Mouse (Mus musculus): ENCODE measurements at regions not wholly inside any gene's neighbourhood (a gene's known extent, or its start where the extent isn't known, plus 50 kb on each side); places are given as distances from the start of the nearest gene placed in this dataset.
A peak's percentile ranks its signal among the peaks of the same experiment; 100 is the strongest.

- no peak for ATAC-seq (ENCODE audit: low FRiP score, low TSS enrichment)
- Histone ChIP-seq H3K36me3 (ENCODE audit: control insufficient read depth, insufficient read depth, low read length) (no peaks in the 10 kb centered on the region), H3K27me3 (ENCODE audit: control insufficient read depth, insufficient read depth, low read length) (no peaks in the 10 kb centered on the region), H3K4me2 (ENCODE audit: low read length) (no peak overlapping the region), H3K4me3 (replicated peaks; ENCODE audit: low read depth, low read length) (no peak overlapping the region), H3K27ac (replicated peaks; ENCODE audit: low read depth, low read length) (no peak overlapping the region), H3K4me1 (ENCODE audit: control insufficient read depth, insufficient read depth, low read length) (no peaks in the 10 kb centered on the region), H3K9me3 (ENCODE audit: control insufficient read depth, low read length) (no peaks in the 10 kb centered on the region), H3K9ac (replicated peaks; ENCODE audit: low read length) (no peak overlapping the region)
- 47% methylated on average over 10 of the region's 10 CpGs for WGBS
- DNase-seq: no peak
Measured at GRCm38 (mm10) chr13:73019181-73019580, 241.1 kb upstream of the Irx4 start.

GRCm38 (mm10) chr13:73031217-73031616 is 229.1 kb upstream of the Irx4 start:
- WGBS: 67% methylated on average over 3 of the region's 3 CpGs
- no peaks in the 10 kb centered on the region for H3K9me3 ChIP-seq (ENCODE audit: control insufficient read depth, low read length)
- no peak overlapping the region for H3K4me2 ChIP-seq (ENCODE audit: low read length)
- H3K9ac ChIP-seq (replicated peaks; ENCODE audit: low read length): no peak overlapping the region
- H3K4me1 ChIP-seq (ENCODE audit: control insufficient read depth, insufficient read depth, low read length): peaks cover 23% of the 10 kb centered on the region
- H3K4me3 ChIP-seq (replicated peaks; ENCODE audit: low read depth, low read length): no peak overlapping the region
- no peaks in the 10 kb centered on the region; the same call in 1 of the 2 replicates for H3K27me3 ChIP-seq (ENCODE audit: control insufficient read depth, insufficient read depth, low read length)
- H3K36me3 ChIP-seq (ENCODE audit: control insufficient read depth, insufficient read depth, low read length): no peaks in the 10 kb centered on the region
- ATAC-seq (ENCODE audit: low FRiP score, low TSS enrichment): no peak
- H3K27ac ChIP-seq (replicated peaks; ENCODE audit: low read depth, low read length): no peak overlapping the region
- no peak for DNase-seq

GRCm38 (mm10) chr13:73033055-73033454 is 227.2 kb upstream of the Irx4 start:
- no peak for ATAC-seq (ENCODE audit: low FRiP score, low TSS enrichment)
- H3K36me3 ChIP-seq (ENCODE audit: control insufficient read depth, insufficient read depth, low read length): no peaks in the 10 kb centered on the region
- 18% methylated on average over 3 of the region's 3 CpGs for WGBS

GRCm38 (mm10) chr13:73034065-73034831 is 226.0 kb upstream of the Irx4 start:
- H3K27me3 ChIP-seq (ENCODE audit: control insufficient read depth, insufficient read depth, low read length): no peaks in the 10 kb centered on the region; the same call in 1 of the 2 replicates
- H3K27ac ChIP-seq (replicated peaks; ENCODE audit: low read depth, low read length): peak overlapping the region; percentile 26; the same call in 1 of the 2 replicates
- H3K4me1 ChIP-seq (ENCODE audit: control insufficient read depth, insufficient read depth, low read length): peaks cover 24% of the 10 kb centered on the region
- H3K4me2 ChIP-seq (ENCODE audit: low read length): no peak overlapping the region
- no peak overlapping the region for H3K9ac ChIP-seq (replicated peaks; ENCODE audit: low read length)
- DNase-seq: peak; percentile 84
- no peaks in the 10 kb centered on the region for H3K36me3 ChIP-seq (ENCODE audit: control insufficient read depth, insufficient read depth, low read length)
- no peaks in the 10 kb centered on the region for H3K9me3 ChIP-seq (ENCODE audit: control insufficient read depth, low read length)
- no peak overlapping the region for H3K4me3 ChIP-seq (replicated peaks; ENCODE audit: low read depth, low read length)
- peak; percentile 89 for ATAC-seq (ENCODE audit: low FRiP score, low TSS enrichment)
- 6% methylated on average over 10 of the region's 10 CpGs for WGBS

More at GRCm38 (mm10) chr13:73033055-73033454, 227.2 kb upstream of the Irx4 start:
- H3K9ac ChIP-seq (replicated peaks; ENCODE audit: low read length): no peak overlapping the region
- no peaks in the 10 kb centered on the region for H3K9me3 ChIP-seq (ENCODE audit: control insufficient read depth, low read length)
- no peak overlapping the region for H3K4me2 ChIP-seq (ENCODE audit: low read length)
- no peak overlapping the region for H3K4me3 ChIP-seq (replicated peaks; ENCODE audit: low read depth, low read length)
- DNase-seq: peak; percentile 72
- peaks cover 24% of the 10 kb centered on the region for H3K4me1 ChIP-seq (ENCODE audit: control insufficient read depth, insufficient read depth, low read length)
- H3K27ac ChIP-seq (replicated peaks; ENCODE audit: low read depth, low read length): no peak overlapping the region
- no peaks in the 10 kb centered on the region; the same call in 1 of the 2 replicates for H3K27me3 ChIP-seq (ENCODE audit: control insufficient read depth, insufficient read depth, low read length)

GRCm38 (mm10) chr13:73034886-73035285 is 225.4 kb upstream of the Irx4 start:
- WGBS: 4% methylated on average over 10 of the region's 10 CpGs
- DNase-seq (peak; percentile 62), ATAC-seq (ENCODE audit: low FRiP score, low TSS enrichment) (peak; percentile 74)
- Histone ChIP-seq H3K27ac (replicated peaks; ENCODE audit: low read depth, low read length) (peak overlapping the region; percentile 55; the same call in 1 of the 2 replicates), H3K36me3 (ENCODE audit: control insufficient read depth, insufficient read depth, low read length) (no peaks in the 10 kb centered on the region), H3K4me2 (ENCODE audit: low read length) (no peak overlapping the region), H3K9me3 (ENCODE audit: control insufficient read depth, low read length) (no peaks in the 10 kb centered on the region), H3K27me3 (ENCODE audit: control insufficient read depth, insufficient read depth, low read length) (no peaks in the 10 kb centered on the region; the same call in 1 of the 2 replicates), H3K4me1 (ENCODE audit: control insufficient read depth, insufficient read depth, low read length) (peaks cover 24% of the 10 kb centered on the region), H3K4me3 (replicated peaks; ENCODE audit: low read depth, low read length) (no peak overlapping the region), H3K9ac (replicated peaks; ENCODE audit: low read length) (no peak overlapping the region)

GRCm38 (mm10) chr13:73035336-73035940 is 224.8 kb upstream of the Irx4 start:
- H3K9ac ChIP-seq (replicated peaks; ENCODE audit: low read length): no peak overlapping the region
- DNase-seq (no peak), ATAC-seq (ENCODE audit: low FRiP score, low TSS enrichment) (no peak)
- H3K27me3 ChIP-seq (ENCODE audit: control insufficient read depth, insufficient read depth, low read length): no peaks in the 10 kb centered on the region; the same call in 1 of the 2 replicates
- no peaks in the 10 kb centered on the region for H3K9me3 ChIP-seq (ENCODE audit: control insufficient read depth, low read length)
- peaks cover 24% of the 10 kb centered on the region for H3K4me1 ChIP-seq (ENCODE audit: control insufficient read depth, insufficient read depth, low read length)
- no peak overlapping the region for H3K4me2 ChIP-seq (ENCODE audit: low read length)
- H3K27ac ChIP-seq (replicated peaks; ENCODE audit: low read depth, low read length): peak overlapping the region; percentile 55
- no peaks in the 10 kb centered on the region for H3K36me3 ChIP-seq (ENCODE audit: control insufficient read depth, insufficient read depth, low read length)
- H3K4me3 ChIP-seq (replicated peaks; ENCODE audit: low read depth, low read length): no peak overlapping the region
- WGBS: 11% methylated on average over 2 of the region's 2 CpGs

- DNase-seq: no peak
- WGBS: 84% methylated on average over 5 of the region's 5 CpGs
Measured at GRCm38 (mm10) chr13:73039731-73040130, 220.5 kb upstream of the Irx4 start.

GRCm38 (mm10) chr13:73041233-73042040 is 218.8 kb upstream of the Irx4 start:
- no peaks in the 10 kb centered on the region for H3K36me3 ChIP-seq (ENCODE audit: control insufficient read depth, insufficient read depth, low read length)
- 20% methylated on average over 14 of the region's 14 CpGs for WGBS
- DNase-seq (peak; percentile 77), ATAC-seq (ENCODE audit: low FRiP score, low TSS enrichment) (peak; percentile 83)
- no peaks in the 10 kb centered on the region for H3K9me3 ChIP-seq (ENCODE audit: control insufficient read depth, low read length)
- no peak overlapping the region for H3K4me2 ChIP-seq (ENCODE audit: low read length)
- peak overlapping the region; percentile 56 for H3K27ac ChIP-seq (replicated peaks; ENCODE audit: low read depth, low read length)
- peaks cover 12% of the 10 kb centered on the region for H3K4me1 ChIP-seq (ENCODE audit: control insufficient read depth, insufficient read depth, low read length)
- no peak overlapping the region for H3K4me3 ChIP-seq (replicated peaks; ENCODE audit: low read depth, low read length)
- H3K9ac ChIP-seq (replicated peaks; ENCODE audit: low read length): no peak overlapping the region
- H3K27me3 ChIP-seq (ENCODE audit: control insufficient read depth, insufficient read depth, low read length): peaks cover 7% of the 10 kb centered on the region; the same call in 1 of the 2 replicates

More at GRCm38 (mm10) chr13:73039731-73040130, 220.5 kb upstream of the Irx4 start:
- Histone ChIP-seq H3K27me3 (ENCODE audit: control insufficient read depth, insufficient read depth, low read length) (peaks cover 3% of the 10 kb centered on the region; the same call in 1 of the 2 replicates), H3K4me2 (ENCODE audit: low read length) (no peak overlapping the region), H3K36me3 (ENCODE audit: control insufficient read depth, insufficient read depth, low read length) (no peaks in the 10 kb centered on the region), H3K4me1 (ENCODE audit: control insufficient read depth, insufficient read depth, low read length) (peaks cover 27% of the 10 kb centered on the region), H3K9me3 (ENCODE audit: control insufficient read depth, low read length) (no peaks in the 10 kb centered on the region), H3K4me3 (replicated peaks; ENCODE audit: low read depth, low read length) (no peak overlapping the region), H3K27ac (replicated peaks; ENCODE audit: low read depth, low read length) (no peak overlapping the region), H3K9ac (replicated peaks; ENCODE audit: low read length) (no peak overlapping the region)
- no peak for ATAC-seq (ENCODE audit: low FRiP score, low TSS enrichment)
